Mouse (Mus musculus) right cerebral cortex, postnatal 10 days (tissue): ENCODE measurements around the gene Gm49450.
A peak's percentile ranks its signal among the peaks of the same experiment; 100 is the strongest.

Experiments
- DNase-seq, 2 experiments: peaks; one replicate each; pipeline ENCODE4 v3.0.0; 2021; ENCODE audit warnings: low spot score in 2 of 2

Gene Gm49450

DNA sequence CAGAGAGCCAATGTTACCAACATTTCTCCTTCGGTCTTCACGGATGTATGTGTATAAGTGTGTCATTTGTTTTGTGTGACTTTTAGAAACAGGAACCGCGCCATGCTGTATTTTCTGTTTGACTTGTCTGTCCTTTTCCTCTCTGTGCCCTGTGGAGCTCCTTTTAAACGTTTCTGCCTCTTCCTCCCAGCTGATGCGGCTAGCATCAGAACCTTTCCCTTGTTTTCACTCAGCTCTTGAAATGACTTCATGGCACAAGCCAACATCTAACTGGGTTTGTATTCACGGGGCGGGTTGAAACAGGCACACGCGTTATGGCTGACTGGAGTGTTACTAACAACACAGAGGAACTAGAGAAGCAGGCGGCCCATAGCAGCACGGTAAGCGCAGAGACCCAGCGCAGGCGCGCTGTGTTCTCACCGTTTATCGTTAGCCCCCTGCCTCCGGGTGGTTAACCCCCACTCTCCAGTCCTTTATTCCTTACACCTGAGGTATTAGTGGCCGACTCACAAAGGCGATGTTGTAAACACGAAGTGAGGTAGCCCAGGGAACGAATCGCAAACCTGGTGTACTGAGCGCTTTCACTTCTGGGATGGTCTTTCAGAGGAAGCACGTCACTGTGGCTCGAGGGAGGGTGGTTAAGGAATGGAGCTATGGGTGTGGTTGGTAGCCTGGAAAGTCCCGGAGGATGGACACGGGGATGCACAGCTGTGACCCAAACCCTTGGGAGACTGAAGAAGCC lies 32.1 kb upstream of the Gm49450 start:
- DNase-seq: peak; percentile 80 to 86

DNA sequence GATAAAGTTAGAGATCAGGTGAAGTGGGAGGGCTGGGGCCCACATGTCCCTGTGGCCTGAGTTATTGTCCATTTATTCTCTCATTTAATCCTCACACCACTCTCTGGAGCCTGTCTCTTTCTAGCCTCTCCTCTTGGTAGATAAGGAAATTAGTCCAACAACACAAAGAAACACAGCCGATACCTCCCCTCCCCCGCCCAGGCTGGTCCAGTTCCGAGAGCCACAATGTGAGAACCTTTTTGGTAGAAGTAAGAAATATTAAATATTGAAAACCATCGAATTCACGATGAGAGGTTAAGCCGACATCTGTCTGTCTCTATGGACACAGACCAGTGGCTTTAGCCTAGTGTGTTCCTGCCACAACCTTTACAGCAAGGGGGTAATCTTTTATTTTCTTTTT lies 31.3 kb upstream of the Gm49450 start:
- DNase-seq: no peak

DNA sequence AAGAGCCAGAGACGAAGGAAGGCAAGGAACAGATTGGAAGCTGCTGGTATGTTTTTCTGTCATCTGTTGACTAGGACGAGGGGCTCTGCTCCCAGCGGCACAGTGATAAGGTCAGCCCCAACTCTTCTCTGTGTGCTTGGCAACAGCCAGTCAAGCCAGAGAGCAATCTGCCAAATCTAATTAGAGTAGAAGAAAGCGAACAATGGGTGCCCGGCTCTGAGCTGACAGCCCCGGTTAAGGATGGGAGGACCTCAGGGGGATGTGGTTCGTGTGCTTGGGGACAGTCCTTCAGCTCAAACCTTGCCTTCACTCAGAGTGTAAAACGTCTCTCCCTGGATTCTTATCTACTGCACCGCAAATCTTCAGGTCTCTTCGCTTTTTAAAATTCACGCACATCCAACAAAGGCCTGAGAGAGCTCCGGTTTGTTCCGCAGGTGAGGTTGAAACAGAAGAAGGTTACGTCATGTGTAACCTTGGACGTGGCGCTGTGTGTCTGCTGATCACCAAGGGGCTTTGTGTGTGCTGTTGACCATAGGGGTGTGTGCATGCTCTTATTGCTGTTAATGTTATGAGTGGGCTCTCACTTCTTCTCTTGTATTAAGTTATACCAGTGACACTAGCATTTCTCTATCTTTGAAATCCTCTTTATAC lies 30.2 kb upstream of the Gm49450 start:
- peak in 1 of 2 experiments; percentile 47 for DNase-seq

GRCm38 (mm10) chr15:98982100-98982499 lies 28.7 kb upstream of the Gm49450 start:
- no peak for DNase-seq

- no peak for DNase-seq
These were observed 26.8 kb upstream of the Gm49450 start for GRCm38 (mm10) chr15:98980012-98980614.

- DNase-seq: no peak
These were observed 25.2 kb upstream of the Gm49450 start for GRCm38 (mm10) chr15:98978409-98979172.

DNA sequence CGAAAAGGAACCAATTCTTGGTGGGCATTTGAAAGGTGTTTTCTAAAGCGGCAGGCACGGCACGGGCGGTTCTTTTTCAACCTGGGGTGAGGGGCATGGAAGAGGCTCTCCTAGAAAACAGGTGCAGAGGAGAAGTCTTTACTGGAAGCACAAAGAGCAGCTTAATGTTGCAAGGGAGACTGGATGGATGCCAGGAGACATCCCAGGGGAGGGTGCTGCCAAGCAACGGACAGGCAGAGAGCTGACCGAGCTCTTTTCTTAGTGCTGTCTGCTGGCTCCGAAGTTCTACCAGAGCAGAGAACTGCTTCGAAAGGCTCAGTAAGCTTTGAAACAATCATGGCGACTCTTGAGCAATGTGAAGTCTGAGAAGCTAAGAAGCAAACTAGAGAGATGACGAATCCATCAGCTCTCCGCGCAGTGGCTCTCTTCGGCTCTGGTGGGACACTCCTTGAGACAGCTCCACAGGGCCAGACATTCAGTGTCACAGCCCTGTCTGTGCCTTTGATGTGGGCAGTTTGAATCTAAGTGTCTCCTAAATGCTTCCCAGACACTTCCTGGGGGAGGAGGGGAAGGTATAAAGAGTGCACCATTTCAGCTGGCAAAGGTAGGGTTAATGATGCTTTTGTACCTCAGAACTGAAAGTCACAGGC lies 24.5 kb upstream of the Gm49450 start:
- peak; percentile 84 to 89 for DNase-seq

DNA sequence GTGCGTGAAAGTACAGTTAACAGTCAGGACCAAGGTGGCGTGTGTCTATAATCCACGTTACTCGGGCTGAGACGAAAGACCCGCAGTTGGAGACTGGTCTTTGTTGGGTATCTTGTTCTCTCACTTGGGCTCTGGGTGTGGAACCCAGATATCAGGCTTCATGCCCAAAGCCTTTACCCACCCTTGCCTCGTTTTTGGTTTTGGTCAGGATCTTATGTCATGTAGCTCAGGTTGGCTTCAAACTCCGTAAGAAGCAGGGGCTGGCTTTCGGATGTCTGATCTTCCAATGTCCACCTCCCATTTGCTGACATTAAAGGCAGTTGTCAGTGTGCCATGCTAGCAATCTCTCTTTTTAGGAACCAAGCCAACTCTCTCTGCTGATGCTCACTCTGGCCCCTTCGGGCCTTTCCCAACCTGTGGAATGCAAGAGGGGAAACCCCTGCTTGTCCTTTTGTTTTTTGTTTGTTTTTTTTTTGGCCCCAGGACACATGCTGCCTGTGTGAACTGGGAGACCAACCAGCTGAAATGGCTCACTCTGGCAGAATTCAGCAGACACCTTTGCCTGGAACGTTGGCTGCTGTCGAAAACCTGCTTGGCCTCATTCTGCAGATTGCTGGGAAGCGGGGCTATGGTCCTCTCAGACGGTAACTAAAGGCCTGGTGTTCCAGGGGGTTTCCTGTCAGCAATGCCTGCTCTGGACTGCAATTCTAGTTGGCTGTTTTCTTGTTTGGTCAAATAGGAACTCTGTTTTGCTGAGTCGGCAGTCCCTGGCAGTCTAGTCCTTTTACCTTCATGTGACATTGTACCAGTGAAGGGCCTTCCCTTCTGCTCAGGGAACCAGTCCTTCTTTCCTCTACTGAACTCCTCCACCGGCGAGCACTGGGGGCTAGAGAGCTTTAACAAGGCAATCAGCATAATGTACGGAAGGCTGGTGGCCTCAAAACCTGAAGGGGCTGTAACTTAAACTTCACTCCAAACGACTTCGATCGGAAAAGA lies 23.7 kb upstream of the Gm49450 start:
- peak in 1 of 2 experiments; percentile 51 for DNase-seq

- no peak for DNase-seq
These were observed 19.8 kb upstream of the Gm49450 start for GRCm38 (mm10) chr15:98973015-98973614.

- peak; percentile 75 to 89 for DNase-seq
These were observed 18.4 kb upstream of the Gm49450 start for GRCm38 (mm10) chr15:98971576-98972320.

GRCm38 (mm10) chr15:98971111-98971510 lies 17.8 kb upstream of the Gm49450 start:
- peak; percentile 70 to 89 for DNase-seq

DNA sequence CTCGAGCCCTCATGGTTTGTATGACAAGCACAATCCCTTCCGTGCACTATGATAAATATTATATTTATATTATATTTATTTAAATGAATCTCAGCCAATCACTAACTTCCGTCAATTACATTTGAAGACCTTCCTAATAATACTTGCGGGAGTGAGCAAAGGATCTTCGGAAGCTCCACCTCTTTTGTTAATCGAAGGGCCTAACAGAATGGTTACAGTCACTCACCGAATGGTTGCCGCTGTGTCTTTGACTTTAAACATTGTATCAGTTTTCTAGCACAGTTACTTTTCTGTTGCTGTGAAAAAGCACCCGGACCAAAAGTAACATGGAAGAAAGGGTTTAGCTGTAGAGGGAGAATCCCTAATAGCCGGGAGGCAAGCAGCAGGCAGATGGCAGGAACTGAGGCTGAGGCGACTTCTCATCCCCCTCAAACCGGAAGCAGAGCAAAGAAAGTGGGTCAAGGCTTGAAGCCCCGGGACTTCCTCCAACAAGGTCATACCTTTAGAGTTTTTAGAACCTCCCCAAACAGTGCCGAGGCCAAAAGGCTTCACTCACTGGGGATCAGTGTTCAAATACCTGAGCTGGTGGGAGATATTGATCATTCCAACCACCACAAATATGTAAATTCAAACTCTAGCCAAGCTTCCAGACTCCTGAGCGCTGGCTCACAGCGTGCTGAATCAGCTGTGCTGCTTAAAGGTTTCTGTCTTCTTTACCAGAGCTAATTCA lies 16.2 kb upstream of the Gm49450 start:
- no peak for DNase-seq

DNA sequence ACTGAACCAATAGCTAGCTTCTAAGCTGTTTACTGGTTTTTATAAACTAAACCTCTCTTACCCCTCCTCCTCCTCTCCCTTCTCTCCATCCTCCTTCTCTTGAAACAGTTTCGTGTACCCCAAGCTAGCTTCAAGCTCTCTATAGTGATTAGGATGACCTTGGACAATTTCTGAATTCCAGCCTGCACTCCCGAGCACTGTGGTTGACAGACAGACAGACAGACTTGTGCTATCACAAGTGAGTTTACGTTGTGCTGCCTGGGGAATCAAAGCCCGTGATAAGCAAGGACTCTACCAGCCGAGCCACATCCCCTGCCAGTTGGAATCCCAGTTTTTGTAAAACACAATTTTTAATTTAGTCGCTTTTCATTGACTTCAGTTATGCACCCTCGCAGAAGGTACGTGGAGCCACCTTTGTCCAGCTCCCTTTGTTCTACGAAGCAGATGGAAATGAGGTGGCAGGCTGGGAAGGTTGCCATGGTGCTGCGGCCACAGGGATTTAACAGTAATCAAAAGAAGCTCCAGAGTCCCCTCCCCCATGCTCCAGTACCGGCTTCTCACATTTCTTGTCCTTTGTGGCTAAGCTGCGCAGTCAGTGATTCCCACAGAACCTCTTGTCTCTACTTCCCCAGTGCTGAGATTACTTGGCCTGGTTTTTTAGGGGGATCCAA lies 15.5 kb upstream of the Gm49450 start:
- DNase-seq: peak; percentile 87 to 91

- DNase-seq: no peak
These were observed 6.2 kb upstream of the Gm49450 start for GRCm38 (mm10) chr15:98959531-98959930.

DNA sequence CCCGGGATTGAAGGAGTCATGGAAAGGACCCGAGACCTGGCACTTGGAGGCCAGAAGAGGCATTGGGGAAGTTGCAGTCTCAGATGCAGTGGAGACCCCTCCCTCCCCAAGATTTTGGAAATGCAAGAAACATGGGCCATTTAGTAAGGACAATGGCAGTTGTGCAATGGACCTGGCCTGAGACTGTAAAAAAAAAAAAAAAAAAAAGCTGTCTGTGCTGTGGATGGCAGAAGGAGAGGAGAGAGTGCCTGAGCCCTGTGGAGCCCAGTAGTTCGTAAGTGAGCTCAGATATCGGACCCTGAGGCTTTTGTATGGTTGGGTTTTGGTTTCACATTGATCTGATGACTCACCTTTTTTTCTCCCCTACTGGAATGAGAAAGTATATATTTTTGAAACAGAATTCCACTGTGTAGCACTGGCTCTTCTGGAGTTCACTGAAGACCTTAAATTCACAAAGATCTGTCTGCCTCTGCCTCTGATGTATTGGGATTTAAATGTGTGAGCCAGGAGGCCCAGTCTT lies 5.6 kb upstream of the Gm49450 start:
- DNase-seq: no peak

DNA sequence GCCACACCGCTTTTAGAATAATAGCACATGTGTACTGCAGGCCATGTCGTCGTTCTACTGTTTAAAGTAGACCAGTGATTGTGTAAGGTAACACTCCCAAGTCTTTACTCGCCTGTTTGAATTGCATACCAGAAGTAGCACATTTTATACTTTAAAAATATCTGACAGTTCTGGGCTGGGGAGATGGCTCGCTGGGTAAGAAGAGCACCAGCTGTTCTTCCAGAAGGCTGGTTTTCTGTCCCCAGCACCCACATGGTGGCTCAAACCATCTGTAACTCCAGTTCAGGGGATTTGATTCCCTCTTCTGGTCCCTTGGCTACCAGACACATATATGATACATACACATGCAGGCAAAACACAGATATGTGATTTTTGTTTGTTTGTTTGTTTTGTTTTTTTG lies 4.1 kb upstream of the Gm49450 start:
- DNase-seq: no peak

GRCm38 (mm10) chr15:98956000-98956399 lies 2.6 kb upstream of the Gm49450 start:
- no peak for DNase-seq

DNA sequence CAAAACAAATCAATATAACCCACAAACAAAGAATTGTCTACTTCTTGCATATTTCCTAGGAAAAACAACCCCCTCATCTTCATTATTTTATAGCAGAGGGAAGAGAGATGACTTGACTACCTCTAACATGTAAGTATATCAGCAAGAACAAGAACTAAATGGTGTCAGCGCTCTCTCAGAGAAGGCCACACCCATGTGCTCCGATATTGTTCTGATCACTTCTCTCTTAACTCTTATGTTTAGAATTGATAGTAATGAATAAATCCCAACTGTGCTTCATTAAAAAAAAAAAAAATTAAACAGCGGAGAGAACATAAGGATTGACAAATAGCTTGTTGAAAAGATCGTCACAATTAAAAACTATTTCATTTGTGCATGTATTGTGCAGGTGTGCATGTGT lies 2.0 kb upstream of the Gm49450 start:
- no peak for DNase-seq
